Mouse (Mus musculus) heart, embryonic 14.5 days (tissue): ENCODE data around the gene Sfxn5. TPM values are rescaled to one million over a fixed set of nuclear protein-coding genes. Genes with fewer than 3 reads are reported as not detected.

Experiments
- ATAC-seq: fragments of 200-750 bp; cut with Nextera tagmentation; 2 replicates; pipeline ENCODE4 v1.8.0; 2017; ENCODE audit warnings: low read depth, moderate TSS enrichment; ENCODE audit not compliant: insufficient number of reproducible peaks, insufficient read depth, low FRiP score
- H3K27ac ChIP-seq, 2 experiments: fragments of 200-500 bp in 1 of 2; fragments of 300-500 bp in 1 of 2; sonication (generic) in 1 of 2; replicated peaks in 1 of 2; 2 replicates each; pipeline ENCODE4 v1.5.1; 2012 to 2014; ENCODE audit warnings: low read depth in 2 of 2, low read length in 2 of 2, control low read depth in 1 of 2, mild to moderate bottlenecking in 1 of 2, mixed read lengths in 1 of 2; ENCODE audit not compliant: control insufficient read depth in 1 of 2, insufficient read depth in 1 of 2
- H3K27me3 ChIP-seq: fragments of 300-500 bp; sonication (generic); 2 replicates; pipeline ENCODE4 v1.6.1; 2014; ENCODE audit warnings: mild to moderate bottlenecking, low read length, control low read depth; ENCODE audit not compliant: control insufficient read depth, insufficient read depth
- H3K36me3 ChIP-seq: fragments of 300-500 bp; sonication (generic); 2 replicates; pipeline ENCODE4 v1.6.1; 2014; ENCODE audit warnings: mild to moderate bottlenecking, control low read depth, low read length, mixed read lengths; ENCODE audit not compliant: control insufficient read depth, insufficient read depth
- H3K4me1 ChIP-seq, 2 experiments: fragments of 200-500 bp in 1 of 2; fragments of 300-500 bp in 1 of 2; sonication (generic) in 1 of 2; 2 replicates each; pipeline ENCODE4 v1.6.1; 2012 to 2014; ENCODE audit warnings: low read length in 2 of 2, control low read depth in 1 of 2, mixed read lengths in 1 of 2; ENCODE audit not compliant: control insufficient read depth in 2 of 2, insufficient read depth in 2 of 2
- H3K4me2 ChIP-seq: fragments of 300-500 bp; sonication (generic); 2 replicates; pipeline ENCODE4 v1.6.1; 2014; ENCODE audit warnings: mild to moderate bottlenecking, low read length
- H3K4me3 ChIP-seq, 2 experiments: fragments of 200-500 bp in 1 of 2; fragments of 300-500 bp in 1 of 2; sonication (generic) in 1 of 2; 2 replicates each; pipeline ENCODE4 v1.5.1; 2012 to 2014; ENCODE audit warnings: low read length in 2 of 2, mild to moderate bottlenecking in 2 of 2, control low read depth in 1 of 2, low read depth in 1 of 2, moderate library complexity in 1 of 2; ENCODE audit not compliant: control insufficient read depth in 1 of 2, insufficient read depth in 1 of 2
- H3K9ac ChIP-seq: fragments of 300-500 bp; sonication (generic); 2 replicates; pipeline ENCODE4 v1.6.1; 2014; ENCODE audit warnings: mild to moderate bottlenecking, low read length
- H3K9me3 ChIP-seq: fragments of 300-500 bp; sonication (generic); 2 replicates; pipeline ENCODE4 v1.6.1; 2016; ENCODE audit warnings: low read length, control low read depth; ENCODE audit not compliant: control insufficient read depth
- WGBS: fragments of 180-500 bp; shearing (Covaris S2); extraction: QIAGEN DNeasy Blood & Tissue Kit; methylation state at CpG from one replicate; pipeline ENCODE4 v1.1.7; 2014; 5-methylcytosine and 5-hydroxymethylcytosine counted together
- polyA plus RNA-seq: library from polyadenylated mRNA; unstranded; fragments of >200 nt; fragmentation: Nextera tagmentation; extraction: Ambion mirVana; gene quantifications from 2 replicates; pipeline ENCODE4 v1.2.1, GENCODE M21; 2014

Sfxn5 gene
- polyA plus RNA-seq, 1 experiment from 2014 or later = 2.7 TPM

- Histone ChIP-seq H3K9ac (no peak overlapping the region), H3K27me3 (no peaks in the 10 kb centered on the region), H3K27ac (no peak overlapping the region), H3K36me3 (peaks cover 93% of the 10 kb centered on the region), H3K4me2 (no peak overlapping the region), H3K4me3 (no peak overlapping the region), H3K4me1 (peaks cover 3 to 6% of the 10 kb centered on the region in 2 experiments; a peak in 1 of 4 replicates), H3K9me3 (no peaks in the 10 kb centered on the region)
- 82% methylated on average over 8 of the region's 8 CpGs for WGBS
- no peak for ATAC-seq
Measured at GRCm38 (mm10) chr6:85343027-85343426, 9.8 kb upstream of the Sfxn5 start.

GRCm38 (mm10) chr6:85341814-85342501 is 8.7 kb upstream of the Sfxn5 start:
- Histone ChIP-seq H3K9me3 (no peaks in the 10 kb centered on the region), H3K27ac (no peak overlapping the region), H3K4me1 (peaks cover 3 to 6% of the 10 kb centered on the region in 2 experiments; a peak in 1 of 4 replicates), H3K4me3 (no peak overlapping the region), H3K36me3 (peaks cover 93% of the 10 kb centered on the region), H3K9ac (no peak overlapping the region), H3K27me3 (no peaks in the 10 kb centered on the region), H3K4me2 (no peak overlapping the region)
- 65% methylated on average over 12 of the region's 13 CpGs for whole genome bisulfite sequencing
- no peak for ATAC-seq

- Histone ChIP-seq H3K9me3 (no peaks in the 10 kb centered on the region), H3K27me3 (no peaks in the 10 kb centered on the region), H3K4me3 (no peak overlapping the region), H3K9ac (no peak overlapping the region), H3K4me2 (no peak overlapping the region), H3K36me3 (peaks cover 95% of the 10 kb centered on the region), H3K4me1 (no peaks in the 10 kb centered on the region), H3K27ac (no peak overlapping the region)
- WGBS = 66% methylated on average over 12 of the region's 12 CpGs
- ATAC-seq = no peak
Measured at GRCm38 (mm10) chr6:85340184-85340583, 7.0 kb upstream of the Sfxn5 start.

GRCm38 (mm10) chr6:85339273-85339901 is 6.2 kb upstream of the Sfxn5 start:
- Histone ChIP-seq H3K4me3 (no peak overlapping the region), H3K4me2 (no peak overlapping the region), H3K9ac (no peak overlapping the region), H3K36me3 (peaks cover 89% of the 10 kb centered on the region), H3K9me3 (no peaks in the 10 kb centered on the region), H3K27ac (no peak overlapping the region), H3K4me1 (0 out of 4 replicates have a peak, but pooled peaks cover 0 to under 1% of the 10 kb centered on the region in 2 experiments), H3K27me3 (no peaks in the 10 kb centered on the region)
- 74% methylated on average over 1 of the region's 1 CpGs for WGBS
- ATAC-seq = no peak; the same call in 1 of the 2 replicates

- H3K36me3 ChIP-seq = peaks cover 67% of the 10 kb centered on the region
- no peak overlapping the region for H3K9ac ChIP-seq
- H3K27me3 ChIP-seq = no peaks in the 10 kb centered on the region
- 67% methylated on average over 9 of the region's 9 CpGs for WGBS
- ATAC-seq = no peak
- H3K9me3 ChIP-seq = no peaks in the 10 kb centered on the region
- H3K4me1 ChIP-seq = peaks cover 2 to 6% of the 10 kb centered on the region in 2 experiments; a peak in 3 of 4 replicates
- H3K4me3 ChIP-seq = no peak overlapping the region
- no peak overlapping the region for H3K27ac ChIP-seq
- H3K4me2 ChIP-seq = no peak overlapping the region
Measured at GRCm38 (mm10) chr6:85336944-85337343, 3.7 kb upstream of the Sfxn5 start.

GRCm38 (mm10) chr6:85335352-85335751 is 2.1 kb upstream of the Sfxn5 start:
- H3K4me1 ChIP-seq = peaks cover 8 to 13% of the 10 kb centered on the region in 2 experiments
- no peak overlapping the region for H3K4me3 ChIP-seq
- H3K9me3 ChIP-seq = no peaks in the 10 kb centered on the region
- no peak overlapping the region for H3K4me2 ChIP-seq
- H3K27ac ChIP-seq = no peak overlapping the region
- no peaks in the 10 kb centered on the region for H3K27me3 ChIP-seq
- H3K36me3 ChIP-seq = peaks cover 51% of the 10 kb centered on the region
- no peak for ATAC-seq
- H3K9ac ChIP-seq = no peak overlapping the region
- 65% methylated on average over 3 of the region's 3 CpGs for WGBS

GRCm38 (mm10) chr6:85334851-85335250 is 1.6 kb upstream of the Sfxn5 start:
- Histone ChIP-seq H3K4me3 (no peak overlapping the region), H3K9me3 (no peaks in the 10 kb centered on the region), H3K4me1 (peaks cover 8 to 13% of the 10 kb centered on the region in 2 experiments), H3K9ac (no peak overlapping the region), H3K27ac (no peak overlapping the region), H3K27me3 (no peaks in the 10 kb centered on the region), H3K4me2 (no peak overlapping the region), H3K36me3 (peaks cover 46% of the 10 kb centered on the region)
- 76% methylated on average over 5 of the region's 5 CpGs for WGBS
- no peak for ATAC-seq
